Mouse (Mus musculus) lung, postnatal 4 days (tissue): ENCODE results near the gene Snx18.
A peak's percentile ranks its signal among the peaks of the same experiment; 100 is the strongest.

ENCODE experiments used
- DNase-seq, 2 experiments: peaks; one replicate each; pipeline ENCODE4 v3.0.0; 2021

Gene Snx18

DNA sequence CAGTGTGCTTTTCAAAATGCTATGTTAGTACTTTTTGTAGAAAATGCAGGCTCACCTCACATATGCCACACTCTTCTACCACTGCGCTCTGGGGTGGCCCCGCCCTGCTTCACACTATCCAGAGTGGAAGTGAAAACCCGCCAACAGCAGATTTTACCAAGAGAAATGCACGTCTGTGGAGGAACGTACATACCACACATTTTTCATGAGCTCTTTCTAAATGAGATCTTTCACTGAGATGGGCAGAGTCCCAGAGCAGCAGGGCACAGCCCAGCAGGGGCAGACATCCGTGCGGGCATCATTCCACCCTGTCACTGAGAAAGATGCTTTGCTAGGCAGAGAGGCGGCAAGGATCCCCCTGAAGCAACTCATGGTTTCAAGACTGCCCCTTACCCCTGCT is 22.4 kb downstream of the Snx18 start:
- no peak for DNase-seq

DNA sequence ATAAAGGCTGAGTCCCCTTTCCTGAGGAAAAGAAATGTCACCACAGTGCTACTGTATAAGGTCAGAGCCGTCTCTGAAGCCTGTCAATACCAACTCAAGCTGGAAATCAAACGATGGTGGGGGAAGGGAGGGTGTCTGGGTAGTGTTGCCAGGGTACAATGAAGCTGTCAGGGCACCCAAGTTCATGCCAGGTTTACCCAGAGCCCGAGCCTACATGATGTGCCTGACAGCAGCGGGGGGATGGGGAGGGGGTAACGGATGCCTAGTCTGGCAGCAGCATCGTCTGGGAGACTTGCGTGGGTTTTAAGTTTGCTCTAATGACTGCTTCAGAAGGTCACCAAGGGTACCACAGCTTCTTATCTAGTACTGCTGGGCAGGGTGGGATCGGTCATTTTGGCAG is 23.1 kb downstream of the Snx18 start:
- no peak for DNase-seq

DNA sequence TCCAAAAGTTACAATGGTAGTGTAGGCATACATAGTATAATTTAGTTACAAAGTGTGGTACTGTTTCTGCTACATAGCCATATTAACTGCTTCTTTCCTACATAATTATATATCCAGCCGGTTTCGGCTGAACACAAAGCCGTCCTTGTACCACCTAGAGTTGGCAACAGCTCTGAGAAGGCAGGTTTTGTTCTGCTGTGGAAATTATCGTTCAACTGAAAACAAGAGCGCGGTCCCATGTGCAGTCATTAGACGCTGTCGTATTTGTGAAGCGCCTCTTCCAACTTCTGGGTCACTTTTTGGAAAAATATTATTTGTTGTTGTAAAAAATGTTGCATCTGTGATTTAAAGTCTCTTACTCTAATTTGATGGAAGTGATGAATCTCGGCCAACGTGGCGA is 24.0 kb downstream of the Snx18 start:
- DNase-seq = no peak

DNA sequence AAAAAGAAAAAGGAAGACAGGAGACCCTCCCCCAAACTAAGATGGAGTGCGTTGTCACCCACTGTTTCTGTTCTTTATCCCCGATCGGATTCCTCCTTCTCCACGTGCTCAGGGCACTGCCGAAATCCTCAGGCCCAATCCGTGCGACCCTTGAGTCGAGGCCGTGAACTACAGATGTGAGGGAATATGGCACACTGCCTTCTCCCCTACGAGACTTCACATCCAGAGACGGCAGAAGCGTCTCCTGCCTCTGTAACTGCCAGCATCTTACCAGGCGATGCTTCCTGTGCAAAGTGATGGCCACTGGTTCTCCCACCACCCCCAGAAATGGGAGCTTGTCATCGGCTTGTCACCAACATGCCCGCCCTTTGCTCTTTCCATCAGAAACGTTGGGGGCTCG is 24.7 kb downstream of the Snx18 start:
- DNase-seq = no peak

DNA sequence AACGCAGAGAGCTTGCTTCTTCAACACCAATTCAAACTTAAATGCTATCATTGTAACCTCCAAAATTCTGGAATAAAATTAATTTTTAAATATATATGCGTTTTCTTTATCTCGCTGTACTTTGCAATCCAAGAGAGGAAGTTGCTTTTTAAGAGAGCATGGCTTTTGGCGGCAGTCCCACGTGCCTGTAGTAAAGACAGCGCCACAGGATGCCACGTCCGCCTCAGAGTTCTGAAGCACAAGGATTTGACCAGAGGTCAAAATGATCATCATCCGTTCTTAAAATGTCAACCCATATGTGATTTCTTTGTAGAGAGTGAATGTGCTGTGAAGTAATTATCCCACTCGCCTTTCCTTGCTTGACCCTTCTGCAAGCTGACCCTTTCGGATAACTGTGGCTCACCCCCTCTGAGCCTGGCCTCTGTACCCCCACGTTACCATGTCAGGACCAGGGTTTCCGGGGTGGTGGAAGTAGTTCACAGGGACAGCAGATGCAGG is 25.6 kb downstream of the Snx18 start:
- no peak for DNase-seq

DNA sequence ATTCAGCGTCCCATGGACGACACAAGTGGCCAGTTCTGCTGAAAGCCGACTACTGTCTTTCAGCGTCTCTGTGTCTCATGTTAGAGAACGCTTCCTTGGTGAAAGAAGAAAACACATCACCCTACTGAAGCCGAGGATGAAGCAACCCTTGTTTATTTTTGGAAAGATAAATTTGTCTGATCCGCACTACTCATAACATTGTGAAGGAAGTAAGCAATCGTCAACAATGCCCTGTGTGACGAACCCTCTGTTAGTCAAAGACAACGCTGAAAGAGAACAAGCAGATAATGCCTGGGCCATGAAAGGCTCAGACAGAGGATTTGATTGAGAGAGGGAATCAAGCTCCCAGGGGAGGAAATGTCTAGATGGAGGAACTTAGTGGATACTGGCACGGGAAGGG is 27.0 kb downstream of the Snx18 start:
- DNase-seq = no peak

DNA sequence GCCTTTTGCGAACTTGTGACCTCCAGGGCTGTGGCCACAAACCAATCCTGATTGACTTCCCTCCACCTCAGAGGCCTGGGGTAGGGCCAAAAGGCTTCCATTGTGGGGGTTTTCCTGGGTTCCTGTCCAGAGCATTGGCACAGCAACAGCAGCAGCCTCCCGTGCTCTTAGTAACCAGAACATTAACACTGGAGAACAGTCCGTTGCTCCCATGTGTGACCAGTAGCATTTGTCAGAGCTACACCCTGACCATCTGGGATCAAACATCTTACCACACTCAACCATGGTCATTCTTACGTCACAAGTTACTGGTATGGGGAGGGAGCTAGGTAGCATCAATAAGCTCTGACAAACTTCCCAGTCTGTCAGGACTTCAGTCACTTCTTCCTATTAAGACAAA is 28.1 kb downstream of the Snx18 start:
- no peak for DNase-seq

DNA sequence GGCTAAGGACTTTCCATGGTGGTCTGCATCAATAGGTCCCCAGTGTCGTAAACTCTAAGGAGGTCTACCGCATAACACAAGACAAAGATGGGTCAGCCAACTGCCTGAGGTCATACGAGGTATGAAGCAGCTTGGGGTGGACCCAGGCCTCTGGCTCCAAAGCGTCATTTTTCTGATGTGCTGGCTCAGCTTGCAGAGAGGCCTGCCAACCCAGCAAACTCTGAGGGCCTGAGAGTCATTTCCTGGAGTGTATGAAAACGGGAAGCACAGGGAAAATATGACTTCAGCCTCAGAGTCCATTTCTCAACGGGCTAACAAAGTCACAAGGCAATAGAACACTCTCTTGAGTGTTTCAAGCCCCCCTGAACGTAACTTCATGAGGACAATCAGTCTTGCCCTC is 28.9 kb downstream of the Snx18 start:
- DNase-seq = peak; percentile 60 to 74

DNA sequence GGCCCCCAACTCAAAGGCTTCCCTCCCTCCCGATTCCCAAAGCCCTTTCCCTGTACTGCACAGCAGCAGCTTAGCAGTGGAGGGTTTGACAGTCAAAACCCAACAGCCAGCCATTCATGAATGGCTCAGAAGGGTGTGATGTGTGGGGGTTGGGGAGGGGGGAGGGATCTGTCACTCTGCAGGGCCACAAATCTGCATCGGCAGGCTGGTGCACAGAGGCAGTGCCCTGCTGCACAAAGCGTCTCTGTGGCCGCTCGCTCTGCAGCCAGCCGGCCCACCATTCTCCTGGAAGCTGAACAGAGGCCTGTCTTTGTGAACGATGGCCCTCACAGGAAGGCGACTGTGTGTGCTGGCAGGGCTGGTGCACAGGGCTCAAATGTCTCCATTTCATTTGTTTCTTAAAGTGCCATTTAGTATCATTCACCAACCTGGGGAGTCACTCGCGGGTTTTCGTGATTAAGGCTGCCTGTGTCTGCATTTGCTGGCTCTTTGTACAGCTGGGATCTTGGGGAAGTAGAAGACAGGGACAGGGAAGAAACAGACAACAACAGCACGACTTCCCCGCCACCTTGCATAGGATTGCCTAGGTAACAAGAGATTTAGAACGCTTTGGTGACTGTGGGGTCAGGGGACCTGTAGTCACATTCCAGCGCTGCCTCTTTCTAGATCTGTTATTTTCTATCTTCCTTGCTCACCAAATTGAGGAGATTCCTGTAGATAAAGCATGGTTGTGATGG is 31.0 kb downstream of the Snx18 start:
- no peak for DNase-seq

DNA sequence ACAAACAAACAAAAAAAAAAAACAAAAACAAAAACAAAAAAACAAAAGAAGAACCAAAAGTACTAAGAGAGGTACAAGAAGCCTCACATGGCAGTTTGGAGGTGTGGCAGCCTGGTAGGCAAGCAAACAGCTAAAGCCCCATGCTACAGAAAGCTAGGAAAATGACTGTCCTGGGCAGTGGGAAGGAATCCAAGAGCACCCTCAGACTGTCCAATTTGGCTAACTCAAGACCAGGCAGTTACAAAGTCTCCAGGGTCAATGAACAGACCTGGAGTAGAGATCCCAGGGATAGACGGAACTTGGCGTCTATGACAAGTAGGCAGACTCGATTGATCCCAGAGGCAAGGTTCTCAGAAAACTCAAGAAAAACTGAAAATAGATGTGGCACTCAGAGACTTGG is 32.8 kb downstream of the Snx18 start:
- no peak for DNase-seq

DNA sequence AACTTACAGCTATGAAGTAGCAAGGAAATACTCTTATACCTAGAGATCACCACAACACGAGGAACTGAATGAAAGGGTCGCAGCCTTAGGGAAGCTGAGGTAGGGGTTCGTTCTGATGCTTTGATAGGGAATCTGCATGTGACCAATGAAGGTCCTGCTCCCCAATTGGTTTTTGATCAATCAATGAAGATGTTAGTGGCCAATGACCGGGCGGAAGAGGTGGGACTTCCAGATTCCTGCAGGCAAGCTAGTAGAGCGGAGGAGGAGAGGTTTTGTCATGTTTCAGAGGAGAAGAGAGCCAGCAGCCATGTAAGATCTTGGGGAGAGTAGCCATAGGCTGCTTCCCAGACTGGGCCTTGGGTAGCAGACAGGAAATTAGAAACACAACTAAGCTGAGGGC is 33.9 kb downstream of the Snx18 start:
- DNase-seq = no peak

DNA sequence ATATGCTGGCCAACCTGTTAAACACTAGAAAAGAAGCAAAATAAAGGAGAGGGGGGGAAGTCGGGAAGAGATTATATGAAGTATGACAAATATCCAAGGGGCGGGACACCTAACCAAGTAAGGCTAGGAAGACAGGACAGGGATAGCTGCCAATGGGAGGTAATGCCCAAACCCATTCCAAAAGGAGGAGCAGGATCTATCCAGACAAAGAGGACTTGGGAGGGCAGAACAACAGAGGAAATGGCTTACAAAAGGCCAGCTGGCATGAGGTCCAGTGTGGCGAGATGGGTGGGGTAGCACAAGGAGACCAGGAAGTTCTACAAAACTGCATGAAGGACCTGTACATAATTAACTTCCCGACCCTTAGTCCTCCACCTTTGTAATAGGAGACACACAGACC is 34.8 kb downstream of the Snx18 start:
- DNase-seq = no peak

DNA sequence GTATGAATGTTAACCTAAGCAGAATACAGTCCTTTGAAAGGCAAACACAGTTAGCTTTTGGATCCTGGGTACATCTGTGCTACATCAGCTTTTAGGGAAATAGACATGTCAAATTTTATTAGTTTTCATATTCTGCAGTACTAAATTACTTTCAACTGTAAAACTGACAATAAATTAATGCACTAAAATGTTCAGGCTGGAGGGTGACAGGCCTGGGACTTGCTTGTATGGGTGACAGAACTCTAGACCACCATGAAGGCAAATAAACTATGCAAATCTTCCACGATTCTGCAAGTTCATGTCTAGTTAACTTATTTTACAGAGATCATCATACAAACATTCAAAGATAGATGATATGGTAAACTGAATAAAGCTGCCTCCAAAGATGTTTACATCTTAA is 36.3 kb downstream of the Snx18 start:
- DNase-seq = no peak

DNA sequence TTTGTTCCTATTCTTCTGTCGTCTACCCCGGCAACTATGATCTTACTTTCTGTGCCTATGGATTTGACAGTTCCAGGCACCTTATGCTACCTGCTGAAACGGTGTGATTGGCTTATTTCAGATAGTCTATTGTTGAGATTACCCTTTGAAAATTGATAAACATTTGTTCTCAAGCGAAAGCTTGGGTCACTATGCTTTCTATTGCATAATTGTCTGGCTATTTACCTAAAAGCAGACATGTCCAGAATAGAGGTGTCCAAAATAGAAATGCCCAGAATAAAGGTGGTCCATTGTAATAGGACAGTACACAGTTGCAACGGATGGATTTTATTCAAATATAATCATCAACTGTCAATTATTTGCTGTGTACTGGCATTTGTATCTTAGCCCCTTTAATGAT is 36.9 kb downstream of the Snx18 start:
- no peak for DNase-seq

DNA sequence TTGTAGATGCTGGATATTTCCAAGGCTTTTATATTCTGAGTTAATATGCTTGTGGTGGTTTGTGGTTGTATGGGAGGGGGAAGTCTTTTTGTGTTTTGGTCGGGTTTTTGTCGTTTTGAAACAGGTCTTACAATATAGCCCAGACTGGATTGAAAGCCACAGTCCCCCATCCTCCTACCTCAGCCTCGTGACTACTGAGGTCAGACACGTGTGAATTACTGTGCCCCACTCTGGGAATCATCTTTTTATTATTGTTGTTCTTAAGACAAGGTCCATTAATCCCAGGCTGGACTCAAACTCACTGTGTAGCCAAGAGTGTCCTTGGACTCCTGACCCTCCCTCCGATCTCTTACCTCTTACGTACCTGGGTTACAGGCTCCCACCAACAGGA is 38.0 kb downstream of the Snx18 start:
- no peak for DNase-seq

DNA sequence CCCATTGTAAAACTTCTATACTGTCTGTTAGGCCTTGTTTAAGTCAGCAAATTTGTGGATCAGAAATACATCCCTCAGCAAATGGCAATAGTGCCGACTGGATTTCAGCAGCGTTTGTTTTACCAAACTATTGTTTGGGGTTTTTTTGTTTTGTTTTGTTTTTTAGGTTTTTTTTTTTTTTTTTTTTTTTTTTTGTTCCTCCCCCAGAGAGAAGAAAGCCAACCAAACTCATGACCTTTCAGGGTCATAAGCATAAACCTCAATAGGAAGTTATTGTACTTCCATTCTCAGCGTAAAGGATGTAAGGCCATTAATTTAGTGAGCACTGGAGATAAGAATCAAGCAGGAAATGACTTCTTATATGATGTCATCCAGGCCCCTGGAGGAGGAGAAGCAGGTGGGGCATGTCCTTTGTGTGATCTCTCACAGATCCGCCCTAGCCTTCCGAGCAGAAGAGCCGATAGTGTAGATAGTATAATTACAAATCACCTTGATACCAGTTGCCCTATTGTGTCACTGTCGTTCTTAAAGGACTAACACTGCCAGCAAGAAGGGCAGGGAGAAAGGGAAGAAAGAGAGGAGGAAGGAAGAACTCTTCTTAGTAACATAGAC is 38.5 kb downstream of the Snx18 start:
- no peak for DNase-seq

DNA sequence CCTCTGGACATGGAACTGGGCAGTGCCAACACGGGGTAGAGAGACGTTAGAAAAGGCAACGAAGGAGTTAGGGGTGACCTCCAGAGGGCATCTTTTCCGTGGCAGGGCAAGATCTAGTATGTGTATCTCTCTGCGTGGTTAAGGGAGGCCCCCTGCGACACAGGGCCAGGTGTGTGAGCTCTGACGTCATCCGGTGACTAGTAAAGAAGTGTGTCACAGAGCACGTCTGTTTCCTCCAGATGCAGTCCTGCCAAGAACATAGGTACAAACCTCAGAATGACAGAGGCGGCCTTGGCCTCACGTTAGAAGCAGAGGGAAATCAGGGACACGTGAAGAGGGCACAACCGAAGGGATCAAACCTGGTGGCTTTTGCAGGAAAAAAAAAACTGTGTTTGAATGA is 44.1 kb downstream of the Snx18 start:
- DNase-seq = no peak

DNA sequence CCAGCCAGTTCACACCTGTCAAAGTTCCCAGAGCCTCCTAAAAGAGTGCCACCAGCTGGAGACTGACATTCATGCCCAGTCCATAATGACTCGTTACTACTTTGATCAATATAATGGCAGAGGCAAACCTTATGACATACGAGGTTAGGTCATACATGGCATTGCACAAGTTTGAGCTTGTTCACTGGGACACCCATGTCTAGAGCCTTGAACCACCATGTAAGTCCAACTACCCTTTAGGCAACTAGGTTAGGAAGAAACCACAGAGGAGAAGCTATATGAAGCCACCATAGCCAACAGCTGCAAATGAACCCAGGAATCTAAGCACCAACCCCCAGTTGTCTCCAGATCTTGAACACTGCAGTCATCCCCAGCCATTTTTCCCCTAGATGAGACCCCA is 45.0 kb downstream of the Snx18 start:
- DNase-seq = no peak

DNA sequence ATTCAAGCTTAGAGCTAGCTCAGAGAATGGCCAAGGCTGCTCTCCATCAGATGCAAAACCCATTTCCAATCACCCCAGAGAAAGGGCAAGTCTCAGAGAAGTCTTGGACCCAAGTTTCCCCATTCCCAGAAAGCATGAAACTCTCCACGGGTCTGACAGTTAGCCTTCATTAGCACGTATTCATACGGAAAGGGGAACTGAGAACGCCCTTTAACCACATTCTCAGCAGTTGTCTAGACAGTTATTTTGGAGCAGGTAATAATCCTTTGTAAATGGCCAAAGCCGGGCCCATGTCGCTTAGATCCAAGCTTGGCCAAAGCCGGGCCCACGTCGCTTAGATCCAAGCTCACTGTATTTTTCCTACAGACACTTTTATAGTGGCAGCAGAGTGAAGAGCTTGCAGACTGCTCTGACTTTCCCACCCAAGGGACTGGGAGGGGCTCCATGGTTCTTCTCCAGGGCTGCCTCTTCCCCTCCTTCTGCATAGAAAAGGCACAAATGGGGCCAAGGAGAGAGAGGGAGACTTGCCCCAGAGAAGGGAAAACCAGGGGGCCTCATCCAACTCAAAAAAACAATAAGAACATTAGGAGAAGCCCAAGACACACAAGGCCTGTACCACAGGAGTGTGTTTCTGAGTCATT is 46.2 kb downstream of the Snx18 start:
- DNase-seq = no peak

DNA sequence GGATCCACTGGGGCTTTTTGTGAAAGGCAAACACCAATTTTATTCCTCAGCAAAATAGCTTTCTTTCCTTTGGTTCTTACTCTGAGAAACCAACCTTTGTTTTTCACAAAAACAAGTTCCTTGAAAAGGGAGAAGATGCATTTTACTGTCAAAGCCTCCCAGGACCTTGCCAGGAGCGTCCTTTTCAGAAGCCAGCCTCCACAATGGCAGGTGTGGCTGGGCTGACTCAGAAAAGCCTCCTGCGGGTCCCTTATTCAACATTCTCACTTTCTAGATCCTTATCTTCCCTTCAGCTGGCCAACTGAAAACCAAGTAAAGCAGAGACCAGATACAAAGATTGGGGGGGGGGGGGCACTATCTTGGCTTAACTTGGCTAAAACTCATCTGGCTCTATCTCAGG is 48.8 kb downstream of the Snx18 start:
- DNase-seq = no peak

DNA sequence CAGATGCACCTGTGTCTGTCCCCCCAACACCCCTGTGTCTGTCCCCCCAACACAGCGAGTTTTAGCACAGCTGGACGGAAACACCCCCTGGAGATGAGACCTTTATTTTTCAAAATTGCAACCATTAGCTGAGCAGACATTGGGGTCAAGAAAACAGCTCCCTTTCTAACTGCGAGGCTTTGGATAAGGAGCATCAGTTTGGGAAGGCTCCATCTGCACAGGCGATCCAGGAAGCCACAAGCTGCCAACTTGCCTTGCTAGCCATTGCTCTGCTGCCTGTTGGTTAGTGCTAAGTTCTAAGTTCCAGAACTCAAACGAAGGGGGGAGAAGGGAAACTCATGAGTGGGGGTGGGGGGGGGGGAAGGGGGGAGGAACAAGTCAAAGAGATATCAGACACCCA is 51.4 kb downstream of the Snx18 start:
- DNase-seq = no peak

DNA sequence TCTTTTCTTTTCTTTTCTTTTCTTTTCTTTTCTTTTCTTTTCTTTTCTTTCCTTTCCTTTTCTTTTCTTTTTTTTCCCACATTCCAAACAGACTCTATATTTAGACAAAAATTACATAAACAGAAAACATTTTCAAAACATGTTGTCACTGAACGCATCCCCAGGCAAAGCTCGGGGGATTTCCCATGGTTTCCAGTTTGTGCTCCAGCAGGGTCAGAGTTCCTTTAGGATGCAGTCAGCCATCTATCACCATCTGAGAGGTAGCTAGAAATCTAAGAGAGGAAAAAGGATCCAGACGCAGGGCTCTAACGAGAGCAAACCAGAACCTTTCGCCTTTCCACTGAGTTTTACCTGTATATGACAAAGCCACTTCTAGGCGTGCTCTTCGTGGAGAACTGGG is 52.0 kb downstream of the Snx18 start:
- DNase-seq = no peak

DNA sequence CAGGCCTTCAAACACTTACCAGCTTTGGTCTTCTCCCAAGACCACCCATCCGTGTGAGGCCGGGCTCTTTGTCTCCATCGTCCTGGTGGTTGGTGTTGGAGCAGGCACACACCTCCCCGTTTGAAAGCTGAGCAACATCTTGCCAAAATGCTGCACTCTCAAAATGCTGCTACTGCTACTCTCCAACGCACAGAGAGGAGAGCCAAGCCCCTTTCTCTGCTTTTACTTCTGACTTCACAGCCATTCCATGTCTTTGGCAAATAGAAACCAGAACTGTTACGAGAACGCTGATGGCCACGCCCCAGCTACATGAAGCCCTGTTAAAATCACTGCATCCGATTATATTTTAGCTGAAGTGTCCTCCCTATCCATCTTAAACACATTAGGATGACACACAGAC is 58.7 kb downstream of the Snx18 start:
- DNase-seq = no peak

DNA sequence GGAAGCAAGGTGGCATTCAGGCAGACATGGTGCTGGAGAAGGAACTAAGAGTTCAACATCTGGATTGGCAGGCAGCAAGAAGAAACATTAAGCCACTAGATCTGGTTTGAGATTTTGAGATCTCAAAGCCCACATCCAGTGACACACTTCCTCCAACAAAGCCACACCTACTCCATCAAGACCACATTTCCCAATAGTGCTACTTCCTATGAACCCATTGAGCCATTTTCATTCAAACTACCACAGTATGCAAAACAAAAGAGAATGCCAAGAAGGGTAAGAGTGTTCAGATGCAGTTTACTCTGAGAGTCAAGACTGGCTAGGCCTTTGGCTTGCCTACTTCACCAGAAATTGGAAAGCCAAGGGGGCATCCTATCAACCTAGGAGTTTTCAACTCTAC is 61.8 kb downstream of the Snx18 start:
- DNase-seq = no peak

DNA sequence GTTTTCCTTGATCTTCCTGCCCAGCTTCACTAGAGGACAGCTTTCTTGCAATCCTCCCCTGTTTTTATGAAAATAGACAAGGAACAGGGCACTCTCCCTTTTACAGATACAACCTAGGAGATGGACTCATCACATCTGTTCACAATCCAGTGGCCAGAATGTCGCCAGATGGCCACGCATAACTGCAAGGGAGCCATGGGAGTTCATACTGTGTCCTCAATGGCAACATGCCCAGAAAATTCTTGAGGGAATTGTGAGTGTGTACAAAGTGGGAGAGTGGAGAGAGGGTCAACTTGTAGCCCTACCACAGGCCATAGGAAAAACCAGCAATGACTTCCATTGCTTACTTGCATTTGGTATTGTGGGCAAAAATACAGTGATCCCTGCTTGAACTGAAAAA is 63.1 kb downstream of the Snx18 start:
- no peak for DNase-seq
